Mouse (Mus musculus) retina, adult 2 months (tissue): Measurements from ENCODE around the gene Pdpk1.
"Not testable (repeated sequence)": the region's sequence is repeated elsewhere in the genome, so short reads cannot be mapped to it uniquely, and the experiment has no call there.

Experiments used
- DNase-seq: peaks from one replicate; pipeline ENCODE4 v3.0.0-alpha.2; 2012; ENCODE audit warnings: low read depth, low spot score

The Pdpk1 gene

DNA sequence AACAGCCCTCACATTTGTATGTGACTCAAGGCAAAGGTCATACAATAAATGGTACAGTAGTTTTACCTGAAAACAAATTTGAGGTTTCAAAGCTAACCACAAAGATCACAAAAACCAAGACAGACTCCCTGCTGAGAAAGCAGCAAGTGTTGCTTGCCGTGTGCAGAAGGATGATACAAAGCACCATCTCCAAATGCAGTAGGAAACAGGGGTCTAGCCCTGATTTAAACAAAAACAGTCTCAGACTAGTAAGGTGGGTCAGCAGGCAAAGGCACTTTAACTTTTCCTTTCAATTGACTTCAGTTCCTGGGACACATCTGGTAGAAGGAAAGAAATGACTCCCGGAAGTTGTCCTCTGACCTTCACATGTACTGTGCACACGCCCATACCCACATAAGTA lies 23.9 kb downstream of the Pdpk1 start:
- no peak for DNase-seq

DNA sequence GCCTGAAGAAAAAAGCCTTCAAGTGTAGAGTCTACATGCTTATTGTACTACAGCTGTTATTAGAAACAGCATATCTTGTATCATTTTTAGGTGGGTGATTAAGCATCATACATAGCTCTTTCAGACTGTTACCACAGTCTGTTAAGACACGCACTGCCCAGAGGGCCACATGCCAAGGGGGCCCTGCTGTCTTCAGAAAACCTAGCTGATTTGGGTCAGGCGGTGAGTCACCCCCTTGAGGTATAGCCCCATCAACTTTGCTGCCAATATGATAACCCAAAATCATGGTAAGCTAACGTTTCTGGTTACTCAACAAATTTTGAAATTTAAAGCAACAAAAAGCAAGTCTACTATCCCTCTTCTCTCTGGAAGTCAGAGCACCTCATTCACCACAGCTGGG lies 31.3 kb downstream of the Pdpk1 start:
- no peak for DNase-seq

DNA sequence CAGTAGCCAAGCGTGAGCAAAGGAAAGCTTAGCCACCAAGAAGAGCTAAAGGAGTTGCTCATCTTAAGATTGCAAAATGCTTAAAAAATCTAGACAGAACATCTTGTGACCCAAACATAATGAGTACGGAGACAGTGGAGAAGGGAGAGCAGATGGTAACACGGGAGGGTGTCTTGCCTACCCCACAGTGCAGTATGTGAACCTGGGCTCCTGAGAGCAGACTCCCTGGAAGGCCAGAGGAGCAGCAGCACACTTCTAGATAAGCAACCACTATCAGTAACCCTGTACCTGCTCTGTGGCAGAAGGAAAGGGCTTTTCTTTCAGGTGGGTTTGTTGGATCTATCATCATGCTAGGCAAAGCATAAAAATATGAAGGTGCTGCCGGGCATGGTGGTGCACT lies 37.7 kb downstream of the Pdpk1 start:
- DNase-seq = no peak

DNA sequence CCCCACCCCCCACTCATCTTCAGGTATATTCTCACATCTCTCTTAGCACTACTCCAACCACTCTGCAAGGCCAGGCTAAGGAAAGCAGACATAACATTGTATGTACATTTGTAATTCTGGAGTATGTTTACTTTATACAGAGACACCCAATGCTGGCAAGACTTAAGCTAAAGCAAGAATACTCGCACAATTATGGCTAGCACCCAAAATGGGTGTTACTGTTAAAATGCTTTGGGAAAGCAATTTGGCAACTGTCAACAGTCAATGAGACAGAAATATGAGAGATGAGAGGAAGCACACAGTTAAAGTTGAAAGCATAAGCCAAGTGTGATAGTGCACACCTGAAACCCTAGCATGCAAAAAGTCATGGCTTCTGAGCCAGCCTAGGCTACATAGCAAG lies 39.5 kb downstream of the Pdpk1 start:
- no peak for DNase-seq

DNA sequence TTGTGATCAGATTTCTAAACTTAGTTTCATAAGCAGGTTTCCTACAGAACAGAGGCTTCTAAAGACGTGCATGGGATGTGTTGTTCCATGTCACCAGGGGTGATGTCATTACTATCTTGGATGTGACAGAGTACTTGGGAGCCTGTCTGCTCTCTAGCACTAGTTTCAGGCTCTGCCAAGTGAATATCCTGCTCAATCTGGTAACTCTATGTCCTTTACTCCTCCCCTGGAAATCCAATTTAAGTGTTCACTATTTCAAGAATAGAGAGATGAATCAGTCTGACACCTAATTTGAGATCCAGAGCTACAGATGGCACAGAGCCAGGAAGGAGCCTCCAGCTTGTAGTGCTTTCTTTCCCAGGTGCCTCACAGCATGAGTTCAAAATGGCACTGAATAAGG lies 41.8 kb downstream of the Pdpk1 start:
- DNase-seq = no peak

DNA sequence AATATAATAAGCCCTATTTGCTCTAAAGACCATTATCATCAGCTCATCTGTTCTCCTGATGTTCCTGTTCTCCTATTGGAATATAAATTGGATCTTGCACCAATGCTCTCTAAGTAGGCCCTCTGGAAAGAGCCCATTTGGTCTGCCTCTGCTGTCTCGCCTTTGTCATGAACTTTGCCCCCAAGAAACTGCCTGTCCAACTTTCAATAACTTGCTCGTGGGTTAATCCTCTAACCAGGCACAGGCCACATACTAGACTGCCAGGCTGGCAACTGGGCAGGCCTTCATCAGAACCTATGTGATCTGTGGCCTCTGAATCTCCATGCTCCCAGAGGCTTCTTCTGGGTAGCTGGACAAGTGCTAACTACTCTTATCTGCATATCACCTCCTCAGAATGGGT lies 45.6 kb downstream of the Pdpk1 start:
- DNase-seq = no peak

DNA sequence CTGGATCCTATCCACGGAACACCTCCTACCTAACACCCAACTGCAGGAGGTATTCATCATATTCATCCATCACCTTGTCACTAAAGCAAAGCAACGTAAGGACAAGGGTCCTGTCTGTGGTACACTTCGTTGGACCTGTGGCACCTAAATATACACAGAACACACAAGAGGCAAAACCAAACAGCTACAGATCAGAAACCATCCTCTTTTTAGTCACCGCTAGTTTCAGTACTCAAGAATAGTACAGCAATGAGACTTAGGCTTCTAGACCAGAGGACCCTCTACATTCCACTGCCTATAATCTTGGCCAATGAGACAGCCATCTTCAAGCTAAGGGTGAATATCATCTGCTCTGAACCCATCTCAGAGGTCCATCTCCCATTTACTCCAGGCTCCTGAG lies 52.4 kb downstream of the Pdpk1 start:
- no peak for DNase-seq

DNA sequence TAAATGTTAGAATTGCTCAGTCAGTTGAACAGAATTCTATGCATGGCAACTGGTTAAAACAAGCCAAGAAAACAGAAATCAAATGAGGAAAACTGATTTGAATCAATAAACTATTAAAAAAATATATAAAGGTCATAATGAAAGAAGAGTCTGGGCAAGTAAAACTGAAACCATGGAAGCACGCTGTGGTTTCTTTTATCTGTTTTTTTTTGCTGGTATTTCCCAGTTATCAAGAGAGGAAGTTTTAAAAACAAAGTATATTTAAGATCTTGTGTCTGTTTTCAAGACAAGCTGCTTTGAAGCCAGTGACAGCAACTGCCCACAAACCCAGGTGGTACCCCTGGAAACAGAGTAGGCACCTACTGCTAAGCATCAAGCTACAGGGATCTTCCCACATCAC lies 60.1 kb downstream of the Pdpk1 start:
- DNase-seq = no peak

DNA sequence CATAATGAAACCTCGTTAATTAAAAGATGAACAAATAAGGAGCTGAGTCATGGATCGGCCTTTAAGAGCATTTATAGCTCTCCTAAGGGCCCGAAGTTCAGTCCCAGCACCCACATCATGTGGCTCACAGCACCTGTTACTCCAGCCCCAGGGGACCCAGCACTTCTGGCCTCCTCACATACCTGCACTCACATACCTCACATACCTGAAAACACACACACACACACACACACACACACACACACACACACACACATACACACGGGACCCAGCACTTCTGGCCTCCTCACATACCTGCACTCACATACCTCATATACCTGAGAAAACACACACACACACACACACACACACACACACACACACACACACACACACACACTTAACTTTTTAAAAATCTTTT lies 64.3 kb downstream of the Pdpk1 start:
- DNase-seq = not testable (repeated sequence)

DNA sequence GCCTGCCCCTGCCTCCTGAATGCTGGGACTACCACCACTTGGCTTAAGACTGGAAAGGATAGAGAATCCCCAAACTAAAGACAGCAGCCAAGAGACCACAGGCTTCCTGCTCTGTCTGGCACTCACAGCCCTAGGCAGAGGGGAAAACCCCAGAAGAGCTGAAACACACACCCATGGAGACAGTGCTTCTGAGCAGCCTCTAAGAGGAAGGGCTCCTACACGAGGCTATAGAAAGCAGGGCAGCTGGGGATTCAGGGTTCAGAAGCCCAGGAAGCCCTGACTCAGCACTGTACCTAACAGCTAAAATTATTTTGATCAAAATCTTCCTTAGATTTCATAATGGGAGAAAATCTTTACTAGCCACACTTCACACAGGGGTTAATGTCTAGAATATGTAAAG lies 66.1 kb downstream of the Pdpk1 start:
- DNase-seq = no peak

DNA sequence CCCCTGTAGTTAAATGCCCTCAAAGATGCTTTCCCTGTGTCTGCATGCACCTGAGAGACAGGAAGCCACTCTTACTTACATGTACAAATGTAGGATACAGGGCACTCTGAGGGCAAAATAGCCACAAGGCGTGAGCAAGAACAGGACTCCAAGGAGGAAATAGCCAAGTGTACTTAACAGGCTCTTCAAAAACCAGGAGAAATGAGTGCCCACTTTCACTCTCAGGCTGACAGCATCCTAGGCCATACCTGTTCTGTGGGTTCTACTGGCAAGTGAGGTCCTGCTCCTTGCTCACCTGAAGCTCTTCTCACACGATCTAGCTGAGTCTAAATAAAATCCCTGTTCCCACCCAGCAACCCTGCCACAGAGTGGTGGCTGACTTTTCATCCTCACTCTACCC lies 73.6 kb downstream of the Pdpk1 start:
- no peak for DNase-seq

DNA sequence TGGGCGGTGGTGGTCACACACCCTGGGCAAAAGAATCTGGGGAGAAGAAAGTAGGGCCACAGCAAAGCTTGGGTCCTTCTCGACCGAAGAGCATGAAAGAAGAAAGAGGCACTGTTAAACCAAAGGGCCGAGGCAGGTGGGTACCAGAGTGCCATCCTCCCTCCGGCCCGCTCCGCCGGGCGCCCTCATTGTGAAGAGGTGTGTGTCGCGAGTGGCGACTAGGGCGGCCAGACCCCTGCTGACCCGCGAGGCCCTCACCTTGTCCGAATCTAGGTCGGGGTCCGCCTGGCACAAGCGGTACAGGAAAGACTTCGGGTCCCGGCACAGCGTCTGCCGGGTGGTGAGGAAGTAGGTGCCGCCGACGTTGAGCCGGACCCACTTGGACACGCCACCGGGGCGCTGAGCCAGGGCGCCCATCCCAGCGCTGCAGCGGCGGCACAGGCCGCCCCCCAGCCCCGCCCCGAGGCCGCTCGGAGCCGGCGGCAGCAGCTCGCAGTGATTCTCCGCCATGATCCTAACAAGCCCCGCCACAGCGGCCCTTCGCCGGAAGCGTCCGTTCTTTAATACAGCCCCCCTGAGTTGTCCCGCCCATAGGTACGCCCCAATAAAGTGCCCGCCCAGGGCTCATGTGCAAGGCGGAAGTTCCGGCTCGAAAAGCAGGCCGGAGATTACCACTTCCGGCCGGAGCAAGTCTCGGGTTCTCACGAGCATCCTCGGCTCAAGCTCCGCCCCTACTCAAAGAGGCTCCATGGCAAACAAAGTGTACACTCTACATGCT lies 77.6 kb downstream of the Pdpk1 start, which contains the start of gene Kctd5:
Kctd5 (minus strand) TSS at position 567 of the 778 bp plus-strand sequence.
- DNase-seq = peak; percentile 94

DNA sequence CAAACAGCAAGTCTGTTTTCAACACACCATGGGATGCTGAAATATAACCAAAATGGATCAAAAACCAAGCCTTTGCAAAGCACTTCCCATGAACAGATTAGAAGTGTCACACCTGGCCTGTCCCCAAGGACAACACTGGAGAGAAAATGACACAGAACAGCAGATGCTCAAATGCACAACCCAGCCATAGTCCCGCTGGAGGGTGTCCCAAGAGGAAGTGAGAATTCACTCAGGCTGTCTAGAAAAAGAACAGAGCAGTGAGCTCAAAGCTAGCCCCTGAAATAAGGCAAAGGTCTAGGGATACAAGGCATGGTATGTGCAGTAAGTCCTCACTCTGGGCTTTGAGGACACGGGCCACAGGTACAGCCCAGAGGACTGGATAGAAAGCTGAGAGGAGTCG lies 81.2 kb downstream of the Pdpk1 start:
- no peak for DNase-seq

DNA sequence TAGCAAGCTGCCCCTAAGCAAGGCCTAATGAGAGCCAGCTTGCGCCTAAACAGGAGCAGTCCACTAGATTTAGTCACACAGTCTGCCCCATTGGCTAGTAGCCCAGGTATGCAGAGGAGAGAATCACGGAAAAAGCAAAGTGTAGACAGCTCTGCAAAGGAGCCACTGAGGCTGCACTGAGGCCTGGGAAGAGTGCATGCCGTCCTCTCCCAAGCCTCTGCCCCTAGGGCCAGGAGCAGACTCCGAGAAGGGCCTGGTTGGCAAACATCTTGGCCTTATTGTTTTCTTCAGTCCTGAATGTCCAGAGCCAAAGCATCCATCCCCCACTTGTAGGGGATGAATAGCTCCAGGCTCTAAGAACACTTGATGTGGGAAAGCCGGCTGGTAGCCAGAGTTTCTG lies 82.5 kb downstream of the Pdpk1 start:
- DNase-seq = no peak

DNA sequence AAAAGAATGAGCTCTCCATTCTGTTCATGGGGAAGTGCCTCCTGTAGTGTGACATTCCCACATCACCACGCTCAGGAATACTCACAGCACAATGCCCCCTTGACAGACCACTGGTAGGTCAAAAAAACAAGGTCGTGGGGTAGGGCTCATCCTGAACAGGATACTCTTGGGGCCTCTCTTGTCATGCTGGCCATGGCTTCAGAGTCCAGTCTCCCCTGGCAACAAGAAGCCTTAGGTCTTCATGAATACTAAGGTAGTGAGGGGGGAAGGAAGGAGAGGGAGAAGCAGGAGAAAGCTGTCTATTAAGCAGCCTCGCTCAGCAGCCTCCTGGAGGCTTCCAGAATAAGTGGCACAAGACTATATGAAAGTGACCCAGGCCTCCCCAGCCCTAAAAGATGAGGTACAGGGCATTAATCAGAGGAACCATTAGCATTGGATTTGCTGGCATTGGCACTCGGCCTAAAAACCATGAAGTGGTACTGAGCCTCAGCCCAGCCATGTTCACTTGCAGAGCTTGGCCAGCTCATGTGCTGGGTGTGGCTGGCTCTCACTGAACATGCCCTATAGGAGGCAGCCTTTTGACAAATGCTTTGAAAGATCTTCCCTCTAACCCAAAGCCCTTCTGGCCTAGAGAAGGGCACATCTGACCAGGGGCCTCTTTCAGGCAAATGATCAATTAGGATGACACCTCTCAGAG lies 88.1 kb downstream of the Pdpk1 start:
- DNase-seq = no peak

DNA sequence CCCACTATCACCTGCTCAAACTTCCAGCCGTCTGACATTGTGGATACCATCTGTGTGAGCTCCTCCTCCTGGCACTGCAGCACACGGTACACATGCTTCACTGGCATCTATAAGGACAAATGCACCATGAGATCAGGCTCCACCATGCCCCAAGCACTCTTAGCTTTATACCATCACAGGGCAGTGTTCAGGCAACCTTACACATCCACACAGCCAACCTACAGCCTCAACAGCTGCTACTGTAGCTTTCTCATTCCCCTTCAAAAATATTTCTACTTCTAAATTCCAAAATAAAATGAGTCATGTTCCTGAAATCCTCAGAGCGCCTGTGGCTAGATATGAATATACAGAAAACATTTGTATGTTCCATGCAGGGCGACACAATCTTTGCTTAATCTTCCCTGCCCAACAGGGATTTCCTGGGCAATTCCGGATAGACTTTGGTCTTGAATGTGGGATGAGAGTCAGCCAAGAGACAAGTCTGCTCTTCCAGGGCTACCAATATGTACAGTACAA lies 92.9 kb downstream of the Pdpk1 start:
- DNase-seq = no peak

DNA sequence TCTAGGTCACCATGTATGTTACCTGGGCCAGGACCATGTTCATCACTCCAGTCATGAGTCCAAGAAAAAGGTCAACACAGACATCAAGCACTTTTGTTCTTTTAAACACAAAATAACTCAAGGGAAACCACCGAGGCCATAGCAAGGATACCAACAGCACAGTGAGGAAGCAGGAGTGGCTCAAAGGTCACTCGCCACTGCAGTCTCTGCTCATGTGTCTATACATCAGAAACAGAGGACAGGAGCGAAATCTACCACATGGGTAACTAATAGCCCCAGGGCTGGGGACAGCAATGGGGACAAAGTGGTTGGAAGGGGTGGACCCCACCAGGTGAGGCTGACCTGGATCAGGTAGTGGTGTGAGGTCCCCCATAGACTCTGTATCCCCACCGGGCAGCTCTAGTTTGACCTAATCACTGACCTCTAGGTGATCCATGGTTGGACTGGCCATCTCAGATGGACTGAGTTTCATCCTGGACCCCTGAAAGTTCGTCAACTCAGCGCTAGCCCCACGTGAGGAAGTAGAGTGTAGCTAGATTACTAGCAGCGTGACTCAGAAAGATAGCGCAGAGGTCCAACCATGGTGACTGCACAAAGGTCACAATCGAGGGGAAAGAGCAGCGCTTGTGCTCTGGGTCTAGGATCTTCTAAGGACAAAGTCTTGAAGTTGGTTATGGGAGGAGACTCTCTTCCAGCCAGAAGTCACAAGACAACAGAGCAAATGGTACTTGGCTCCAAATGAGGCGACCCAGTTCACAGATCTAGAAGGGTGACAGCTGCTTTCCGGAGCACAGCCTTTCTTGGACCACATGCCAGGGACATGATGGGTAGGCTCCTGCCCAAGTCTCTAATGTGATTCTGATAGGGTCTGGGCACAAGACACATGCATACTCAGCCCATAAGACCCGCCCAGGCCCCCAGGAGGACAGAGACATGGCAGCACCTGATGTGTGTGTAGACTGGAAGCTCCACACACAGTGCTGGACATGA lies 93.8 kb downstream of the Pdpk1 start:
- DNase-seq = no peak

DNA sequence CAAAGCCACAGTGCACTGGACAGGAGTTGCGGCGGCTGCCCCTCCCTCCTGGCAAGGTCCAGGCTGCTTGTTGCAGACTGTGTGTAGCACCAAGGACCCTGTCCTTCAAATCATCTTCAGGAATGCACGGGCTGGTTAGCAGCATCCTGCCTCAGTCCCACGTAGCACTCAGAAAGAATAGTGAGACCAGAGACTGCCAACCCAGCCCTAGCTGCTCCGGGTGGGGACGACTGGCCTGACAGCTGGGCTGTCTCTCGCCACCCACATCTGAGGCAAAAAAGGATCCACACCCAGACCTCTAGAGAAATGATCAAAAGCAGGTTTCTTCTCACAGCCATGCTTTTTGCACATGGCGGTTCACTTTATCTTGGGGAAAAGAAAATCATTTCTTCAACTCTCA lies 101.7 kb downstream of the Pdpk1 start:
- no peak for DNase-seq

DNA sequence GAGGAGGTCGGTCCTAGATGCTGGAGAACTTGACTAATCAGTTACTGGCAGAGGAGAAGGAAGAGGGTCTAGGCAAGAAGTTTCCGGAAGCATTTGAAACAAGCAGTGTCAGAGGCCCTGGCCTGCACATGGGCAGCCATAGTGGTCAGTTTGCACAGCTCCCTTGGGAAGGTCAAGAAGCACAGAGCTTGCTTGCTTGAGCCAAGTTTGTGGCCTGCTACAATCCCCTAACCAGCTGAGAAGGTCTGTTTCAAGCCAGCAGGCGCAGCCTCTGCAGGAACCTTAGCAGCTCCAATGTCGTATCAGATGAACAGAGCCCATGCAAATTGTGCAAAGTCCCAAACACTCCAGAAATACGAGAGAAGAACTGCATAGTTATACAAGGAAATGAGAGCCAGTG lies 102.7 kb downstream of the Pdpk1 start:
- DNase-seq = no peak

DNA sequence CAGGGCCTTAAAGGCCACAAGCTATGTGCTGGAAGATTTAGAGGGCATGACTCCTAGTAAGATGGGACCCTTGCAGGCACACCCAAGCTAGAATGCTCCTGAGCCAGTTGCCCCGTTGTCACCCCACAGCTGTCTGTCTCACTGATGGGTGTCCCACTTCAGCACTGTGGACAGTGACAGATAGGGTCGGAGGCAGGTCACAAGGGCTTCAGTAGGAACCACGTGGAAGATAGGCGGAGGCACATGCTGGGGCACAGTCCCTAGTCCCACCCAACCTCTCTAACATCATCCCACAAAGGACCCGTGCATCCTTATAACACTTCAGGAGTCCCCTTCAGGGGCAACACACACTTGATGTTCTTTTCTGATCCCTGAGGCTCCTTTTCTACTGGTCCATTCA lies 104.7 kb downstream of the Pdpk1 start:
- DNase-seq = no peak

DNA sequence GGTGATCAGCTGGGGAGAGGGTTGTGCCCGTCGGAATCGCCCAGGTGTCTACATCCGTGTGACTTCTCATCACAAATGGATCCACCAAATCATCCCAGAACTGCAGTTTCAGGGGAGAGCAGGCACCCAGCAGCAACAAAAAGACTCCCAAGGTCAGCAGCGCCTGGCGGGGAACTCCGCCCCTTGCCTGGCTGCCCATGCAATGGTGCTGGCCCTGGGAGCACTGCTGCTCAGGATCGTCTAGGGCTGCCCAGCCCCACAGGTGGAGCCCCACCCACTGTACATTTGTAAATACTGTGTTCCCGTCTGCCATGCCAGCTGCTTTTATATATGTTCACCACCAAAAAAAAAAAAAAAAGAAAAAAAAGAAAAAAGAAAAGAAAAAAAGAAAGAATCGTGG lies 105.1 kb downstream of the Pdpk1 start:
- no peak for DNase-seq

DNA sequence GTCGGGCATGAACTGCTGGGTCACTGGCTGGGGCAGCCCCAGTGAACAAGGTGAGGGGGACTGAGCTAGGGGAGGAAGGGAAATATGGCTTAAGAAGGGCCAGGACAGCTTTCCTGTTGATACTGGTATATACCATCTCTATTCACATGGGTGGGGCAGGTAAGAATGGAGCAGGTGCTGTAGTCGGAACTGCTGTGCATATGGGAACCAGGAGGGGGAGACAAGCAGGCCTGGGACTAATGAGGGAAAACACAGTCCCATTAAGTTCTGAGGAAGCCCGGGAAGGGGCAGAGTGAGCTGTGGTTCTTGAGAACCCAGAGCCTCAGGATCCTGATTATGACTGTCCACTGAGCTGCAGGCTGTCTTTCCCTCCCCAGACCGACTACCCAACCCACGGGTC lies 106.2 kb downstream of the Pdpk1 start:
- no peak for DNase-seq
